Mouse (Mus musculus) retina, postnatal 7 days (tissue): ENCODE measurements around the gene Fam117b.

ENCODE experiments used
- DNase-seq: peaks from one replicate; pipeline ENCODE4 v3.0.0-alpha.2; 2012; ENCODE audit warnings: low read depth, low spot score

The Fam117b gene

GRCm38 (mm10) chr1:59912413-59913157, at the start of gene Fam117b:
Gene Fam117b (plus strand): TSS chr1:59913006.
- DNase-seq: peak; percentile 96

GRCm38 (mm10) chr1:59868041-59868440, 44.8 kb upstream of the Fam117b start:
- DNase-seq: no peak

GRCm38 (mm10) chr1:59874023-59874422, 38.8 kb upstream of the Fam117b start:
- DNase-seq: no peak

GRCm38 (mm10) chr1:59878098-59878497, 34.7 kb upstream of the Fam117b start:
- DNase-seq: no peak

GRCm38 (mm10) chr1:59883349-59884134, 29.3 kb upstream of the Fam117b start:
- DNase-seq: peak; percentile 50

GRCm38 (mm10) chr1:59886899-59887298, 25.9 kb upstream of the Fam117b start:
- DNase-seq: no peak

- no peak for DNase-seq
Observed at GRCm38 (mm10) chr1:59888018-59888417, 24.8 kb upstream of the Fam117b start.

GRCm38 (mm10) chr1:59891185-59891584, 21.6 kb upstream of the Fam117b start:
- no peak for DNase-seq

- no peak for DNase-seq
Observed at GRCm38 (mm10) chr1:59892777-59893176, 20.0 kb upstream of the Fam117b start.

- DNase-seq: no peak
Observed at GRCm38 (mm10) chr1:59894025-59894424, 18.8 kb upstream of the Fam117b start.

- no peak for DNase-seq
Observed at GRCm38 (mm10) chr1:59895456-59895855, 17.4 kb upstream of the Fam117b start.

GRCm38 (mm10) chr1:59897147-59897798, 15.5 kb upstream of the Fam117b start:
- no peak for DNase-seq

- DNase-seq: no peak
Observed at GRCm38 (mm10) chr1:59899679-59900078, 13.1 kb upstream of the Fam117b start.

- DNase-seq: no peak
Observed at GRCm38 (mm10) chr1:59901082-59901876, 11.5 kb upstream of the Fam117b start.

- DNase-seq: no peak
Observed at GRCm38 (mm10) chr1:59902634-59903033, 10.2 kb upstream of the Fam117b start.

GRCm38 (mm10) chr1:59904630-59905295, 8.0 kb upstream of the Fam117b start:
- no peak for DNase-seq

GRCm38 (mm10) chr1:59905916-59906315, 6.9 kb upstream of the Fam117b start:
- DNase-seq: no peak

GRCm38 (mm10) chr1:59906819-59907521, 5.8 kb upstream of the Fam117b start:
- no peak for DNase-seq

- no peak for DNase-seq
Observed at GRCm38 (mm10) chr1:59907700-59908099, 5.1 kb upstream of the Fam117b start.

GRCm38 (mm10) chr1:59910941-59911340, 1.9 kb upstream of the Fam117b start:
- no peak for DNase-seq
